Mouse (Mus musculus) brain, adult 10 weeks (tissue): Measurements from ENCODE around the gene Asb4. TPM values are rescaled to one million over a fixed set of nuclear protein-coding genes. Genes with fewer than 3 reads are reported as not detected.

Experiments
- polyA plus RNA-seq: library from polyadenylated mRNA; stranded (reverse); fragments of 350-450 nt; fragmentation: Illumina TruSeq; extraction: RNeasy Lipid Tissue Mini Kit (QIAGEN cat#74804); gene quantifications from one replicate; pipeline ENCODE4 v1.2.3, GENCODE M21; 2015; ENCODE audit warnings: low read depth, low replicate concordance

Asb4 gene
- polyA plus RNA-seq = 1.5 TPM

DNA sequence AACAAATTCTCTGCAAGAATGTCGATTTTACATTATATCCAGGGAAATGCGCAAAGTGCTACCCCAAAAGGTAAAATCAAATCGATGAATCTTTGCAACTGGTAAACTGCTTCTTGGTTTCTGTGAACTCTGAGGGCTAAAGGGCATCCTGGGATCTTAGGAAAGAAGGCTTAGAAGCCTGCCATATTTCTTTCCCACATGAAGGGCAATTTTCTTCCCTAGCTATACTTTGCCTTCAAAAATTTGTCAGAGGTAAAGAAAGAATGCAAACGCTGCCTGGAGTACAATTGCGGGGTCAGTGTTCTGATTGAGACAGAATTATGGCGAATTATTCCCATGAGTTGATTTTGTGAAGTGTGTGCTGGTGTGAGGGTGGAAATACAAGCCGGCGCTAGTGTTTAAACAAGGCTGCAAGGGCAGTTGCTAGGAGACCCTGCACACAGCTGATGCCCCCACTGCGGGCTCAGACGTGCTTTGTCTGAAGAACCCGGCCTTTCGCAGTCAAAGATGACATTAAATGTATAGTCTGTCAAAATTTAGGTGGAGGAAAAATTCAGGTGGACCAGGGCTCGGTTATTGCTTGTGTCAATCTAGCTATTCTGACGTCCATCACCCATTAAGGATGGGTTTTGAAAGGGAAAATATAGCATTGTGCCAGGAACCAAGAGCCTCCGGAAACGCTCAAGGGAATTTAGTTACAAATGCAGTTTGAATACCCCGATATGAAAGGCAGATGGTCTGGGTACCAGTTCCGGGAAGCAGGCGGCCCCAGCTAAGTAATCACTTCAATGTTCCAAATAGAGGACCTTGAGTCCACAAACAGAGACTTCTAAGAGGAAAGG, at the start of gene Asb4:
Gene Asb4, plus strand, starts transcription at position 51 of the 842 bp plus-strand sequence.

Other genes with a start within 250 kb of the Asb4 start
- gene Pon1, start 189.4 kb upstream of the Asb4 start, polyA plus RNA-seq = 0.65 TPM
- 4.8 TPM for gene Pon3, start 127.1 kb upstream of the Asb4 start, polyA plus RNA-seq
- 68.9 TPM for gene Pon2, start 84.9 kb upstream of the Asb4 start, polyA plus RNA-seq
- gene Pdk4, start 112.9 kb downstream of the Asb4 start, polyA plus RNA-seq = 7.6 TPM